Mouse (Mus musculus) bone marrow, adult 2 months (tissue): ENCODE data around the gene Glrx3. TPM values are rescaled to one million over a fixed set of nuclear protein-coding genes. Genes with fewer than 3 reads are reported as not detected.

Source experiments
- H3K27ac ChIP-seq: fragments of 200-500 bp; 2 replicates; pipeline ENCODE4 v1.5.1; 2012; ENCODE audit warnings: low read depth, mild to moderate bottlenecking, control low read depth, inconsistent platforms, low read length; ENCODE audit not compliant: control insufficient read depth, poor library complexity, insufficient read depth
- H3K4me1 ChIP-seq: fragments of 200-500 bp; 2 replicates; pipeline ENCODE4 v1.6.1; 2011; ENCODE audit warnings: low read length; ENCODE audit not compliant: control insufficient read depth, insufficient read depth
- H3K4me3 ChIP-seq: fragments of 200-500 bp; replicated peaks from 2 replicates; pipeline ENCODE3; 2011; ENCODE audit warnings: mild to moderate bottlenecking, low read depth, low read length, control low read depth; ENCODE audit not compliant: control insufficient read depth
- CTCF ChIP-seq: fragments of 200-500 bp; IDR thresholded peaks from 2 replicates; pipeline ENCODE4 v1.5.1; 2011; ENCODE audit warnings: low read length, control low read depth; ENCODE audit not compliant: control insufficient read depth, insufficient read depth
- POLR2A ChIP-seq: fragments of 200-500 bp; IDR thresholded peaks from 2 replicates; pipeline ENCODE4 v1.6.1; 2011; ENCODE audit warnings: low read depth, mild to moderate bottlenecking, control low read depth, low read length, borderline replicate concordance; ENCODE audit not compliant: control insufficient read depth
- WGBS: fragments of 180-500 bp; shearing (Covaris S2); methylation state at CpG from one replicate; pipeline ENCODE4 v1.1.7; 2018; 5-methylcytosine and 5-hydroxymethylcytosine counted together
- polyA plus RNA-seq: library from polyadenylated mRNA; stranded (reverse); fragments of >200 nt; gene quantifications from 2 replicates; pipeline ENCODE4 v1.2.4, GENCODE M21; 2011; ENCODE audit warnings: low replicate concordance; ENCODE audit not compliant: missing spikeins, insufficient read depth, insufficient read length

The Glrx3 gene
- polyA plus RNA-seq, 1 experiment, result 71.7 TPM

GRCm38 (mm10) chr7:137442951-137443350 lies 5.5 kb downstream of the Glrx3 start:
- no peaks in the 10 kb centered on the region; the same call in 1 of the 2 replicates for H3K4me1 ChIP-seq
- WGBS, result 87% methylated on average over 4 of the region's 4 CpGs
- H3K4me3 ChIP-seq, result no peak overlapping the region
- no peak for TF ChIP-seq POLR2A
- TF ChIP-seq CTCF, result no peak
- no peak overlapping the region for H3K27ac ChIP-seq

DNA sequence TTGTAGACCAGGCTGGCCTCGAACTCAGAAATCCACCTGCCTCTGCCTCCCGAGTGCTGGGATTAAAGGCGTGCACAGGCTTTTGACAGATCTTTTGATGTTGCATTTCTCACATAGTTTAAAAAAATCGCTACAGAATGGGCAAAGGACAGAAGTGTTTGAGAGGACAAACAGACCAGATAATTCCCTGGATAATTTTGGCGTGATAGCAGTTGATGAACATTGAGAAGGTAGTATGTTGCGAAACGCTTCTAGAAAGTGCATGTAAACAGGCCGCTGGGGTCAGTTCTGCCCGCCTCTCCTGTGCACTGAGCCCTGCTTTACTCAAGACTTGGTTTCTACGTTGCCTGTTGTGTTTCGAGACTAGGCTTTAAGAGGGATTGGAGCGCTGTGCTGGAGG lies 7.9 kb downstream of the Glrx3 start:
- Histone ChIP-seq H3K4me1 (no peaks in the 10 kb centered on the region), H3K4me3 (no peak overlapping the region), H3K27ac (no peak overlapping the region)
- 90% methylated on average over 12 of the region's 12 CpGs for WGBS
- no peak for TF ChIP-seq POLR2A
- no peak for TF ChIP-seq CTCF

DNA sequence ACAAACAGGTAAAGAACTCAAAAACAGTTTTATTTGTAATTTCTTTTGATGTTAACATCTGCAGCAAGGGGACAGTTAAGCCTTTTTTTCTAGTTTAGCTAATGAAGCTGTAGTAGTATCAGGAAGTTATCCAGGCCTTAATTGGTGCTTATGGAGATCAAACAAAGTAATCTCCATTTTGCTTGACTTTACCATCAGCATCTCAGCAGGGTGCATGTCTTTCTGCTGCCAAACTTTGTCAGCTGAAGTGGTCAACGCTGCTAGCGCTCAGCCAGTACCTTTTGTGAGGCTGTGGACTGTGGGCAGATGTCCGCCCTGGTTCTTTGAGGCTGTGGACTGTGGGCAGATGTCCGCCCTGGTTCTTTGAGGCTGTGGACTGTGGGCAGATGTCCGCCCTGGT lies 24.0 kb downstream of the Glrx3 start:
- TF ChIP-seq POLR2A (no peak), CTCF (no peak)
- Histone ChIP-seq H3K4me3 (no peak overlapping the region), H3K27ac (no peak overlapping the region), H3K4me1 (no peaks in the 10 kb centered on the region)
- WGBS, result 86% methylated on average over 5 of the region's 5 CpGs

DNA sequence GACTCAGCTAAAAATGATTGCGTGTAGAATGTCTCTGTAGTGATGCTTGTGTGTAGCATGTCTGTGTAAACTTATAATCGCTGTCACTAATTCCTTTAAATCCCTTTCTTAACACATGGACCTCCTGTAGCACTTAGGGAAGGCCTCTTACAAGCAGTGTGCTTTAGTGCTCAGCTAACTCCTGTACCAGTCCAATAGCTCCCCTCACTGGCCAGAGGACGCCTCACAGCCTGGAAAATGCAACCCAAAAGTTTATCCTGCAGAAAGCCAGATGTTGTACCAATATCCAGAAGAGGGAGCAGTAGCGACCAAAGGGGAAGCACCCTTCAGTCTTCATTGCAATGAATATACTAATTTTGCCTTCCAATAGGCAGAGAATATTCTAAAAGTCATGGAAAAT lies 30.8 kb downstream of the Glrx3 start:
- WGBS, result 76% methylated on average over 4 of the region's 4 CpGs
- Histone ChIP-seq H3K27ac (no peak overlapping the region), H3K4me1 (no peaks in the 10 kb centered on the region), H3K4me3 (no peak overlapping the region)
- no peak for TF ChIP-seq POLR2A
- peak; percentile 56 for TF ChIP-seq CTCF

GRCm38 (mm10) chr7:137471431-137472120 lies 34.2 kb downstream of the Glrx3 start:
- 50% methylated on average over 7 of the region's 7 CpGs for WGBS
- no peak overlapping the region for H3K4me3 ChIP-seq
- H3K27ac ChIP-seq, result no peak overlapping the region
- H3K4me1 ChIP-seq, result no peaks in the 10 kb centered on the region
- no peak for TF ChIP-seq CTCF

DNA sequence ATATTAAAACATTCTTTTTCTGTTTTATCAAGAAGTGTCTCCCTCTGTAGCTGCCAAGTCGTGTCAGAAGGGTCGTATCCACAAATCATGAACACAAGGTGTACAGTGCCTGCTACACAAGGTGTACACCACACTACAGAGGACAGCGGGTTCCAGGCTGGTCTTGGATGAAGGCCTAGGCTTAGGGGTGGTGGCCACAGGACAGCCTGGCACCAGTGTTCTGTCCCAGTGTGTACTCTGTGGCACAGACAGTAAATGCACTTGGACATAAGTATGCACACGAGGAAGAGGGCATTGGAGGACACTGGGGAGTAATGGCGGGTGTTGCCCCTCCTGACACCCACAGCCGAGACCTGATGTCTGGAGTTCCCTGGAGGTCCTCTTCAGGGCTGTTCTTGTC lies 34.7 kb downstream of the Glrx3 start:
- no peak overlapping the region for H3K4me3 ChIP-seq
- no peak overlapping the region for H3K27ac ChIP-seq
- WGBS, result 66% methylated on average over 6 of the region's 6 CpGs
- no peaks in the 10 kb centered on the region for H3K4me1 ChIP-seq
- TF ChIP-seq POLR2A (no peak), CTCF (no peak)

GRCm38 (mm10) chr7:137477950-137478620 lies 40.7 kb downstream of the Glrx3 start:
- TF ChIP-seq POLR2A, result peak; percentile 42; the same call in 1 of the 2 replicates
- TF ChIP-seq CTCF, result peak; percentile 100
- no peak overlapping the region for H3K4me3 ChIP-seq
- WGBS, result 15% methylated on average over 30 of the region's 30 CpGs

GRCm38 (mm10) chr7:137478621-137478982 lies 41.2 kb downstream of the Glrx3 start:
- TF ChIP-seq CTCF, result no peak
- TF ChIP-seq POLR2A, result no peak
- H3K27ac ChIP-seq, result no peak overlapping the region
- 24% methylated on average over 5 of the region's 5 CpGs for WGBS
- H3K4me1 ChIP-seq, result no peaks in the 10 kb centered on the region
- H3K4me3 ChIP-seq, result no peak overlapping the region

More at GRCm38 (mm10) chr7:137477950-137478620, 40.7 kb downstream of the Glrx3 start:
- no peaks in the 10 kb centered on the region for H3K4me1 ChIP-seq
- H3K27ac ChIP-seq, result no peak overlapping the region
